Comparison of ENCODE assay signal across 14 mouse cellular contexts in genomic region chr10:83017760-83018498, GRCm38 (mm10). TPM values are rescaled to one million over a fixed set of nuclear protein-coding genes. Genes with fewer than 3 reads are reported as not detected.
DNase-seq lines count a peak whose midpoint lies in the region; ATAC-seq and TF ChIP-seq lines count a peak whose summit lies in the region.
"Had no signal": no experiment of that assay in that cellular context is flagged by ENCODE, and none has a peak within 500 bp of the region (broad histone marks: within the 10 kb centered on the region; RNA-seq: fewer than 3 reads in every experiment).

No protein-coding gene starts in this region.

- H3K27me3 ChIP-seq in heart, embryonic 11.5 days (ENCODE audit: control insufficient read depth, insufficient read depth, low read length), result peaks cover 11% of the 10 kb centered on the region; the same call in 1 of the 2 replicates
- H3K27me3 ChIP-seq in spleen, adult 2 months (ENCODE audit: control insufficient read depth, insufficient read depth, low read length), result no peaks in the 10 kb centered on the region
- H3K27me3 ChIP-seq in liver, embryonic 16.5 days (ENCODE audit: control insufficient read depth, insufficient read depth, low read depth, low read length), result no peaks in the 10 kb centered on the region
- H3K27me3 ChIP-seq: heart, embryonic 15.5 days; intestine, embryonic 15.5 days; megakaryocyte, embryonic 14.5 days had no signal

- no peaks in the 10 kb centered on the region for H3K9me3 ChIP-seq in heart, embryonic 11.5 days (replicated peaks; ENCODE audit: control insufficient read depth, low read length)
- H3K9me3 ChIP-seq in liver, embryonic 16.5 days (replicated peaks; ENCODE audit: control insufficient read depth, low read length), result no peaks in the 10 kb centered on the region
- H3K9me3 ChIP-seq: heart, embryonic 15.5 days; intestine, embryonic 15.5 days had no signal

- no peak overlapping the region for H3K4me3 ChIP-seq in heart, embryonic 11.5 days (ENCODE audit: low read depth, low read length)
- no peak overlapping the region for H3K4me3 ChIP-seq in spleen, adult 2 months (ENCODE audit: extremely low read depth, insufficient read depth, insufficient read length)
- H3K4me3 ChIP-seq in liver, embryonic 16.5 days (ENCODE audit: low read depth, low read length), result peak overlapping the region; percentile 31
- H3K4me3 ChIP-seq: heart, embryonic 15.5 days; intestine, embryonic 15.5 days; megakaryocyte, embryonic 14.5 days had no signal

- TF ChIP-seq CTCF in spleen, adult 2 months (IDR thresholded peaks at IDR 0.05; ENCODE audit: extremely low read depth, insufficient read depth, insufficient read length, insufficient replicate concordance), result no peak

- peak; percentile 88 for DNase-seq in heart, adult 11 months
- DNase-seq in spleen, adult 2 months (ENCODE audit: low read depth in 1 of 2, low spot score in 2 of 2), result no peak
- DNase-seq in spleen, adult 18-20 months, result no peak
- DNase-seq in thymus, postnatal 4 days, result no peak
- DNase-seq in adrenal gland, postnatal 14 days, result no peak
- DNase-seq in lung, adult 18-20 months, result no peak
- DNase-seq: kidney, postnatal 25 days; thymus, adult 2 months had no signal

- H3K36me3 ChIP-seq in heart, embryonic 11.5 days (ENCODE audit: control insufficient read depth, insufficient read depth, low read length), result no peaks in the 10 kb centered on the region
- no peaks in the 10 kb centered on the region for H3K36me3 ChIP-seq in spleen, adult 2 months (ENCODE audit: control insufficient read depth, insufficient read depth, low read length)
- no peaks in the 10 kb centered on the region for H3K36me3 ChIP-seq in liver, embryonic 16.5 days (ENCODE audit: control insufficient read depth, insufficient read depth)
- H3K36me3 ChIP-seq: heart, embryonic 15.5 days; intestine, embryonic 15.5 days had no signal

- no peak overlapping the region for H3K27ac ChIP-seq in heart, embryonic 11.5 days (ENCODE audit: low read depth, low read length)
- peak overlapping the region; percentile 0; the same call in 1 of the 2 replicates for H3K27ac ChIP-seq in spleen, adult 2 months (ENCODE audit: insufficient read depth, low read length)
- H3K27ac ChIP-seq in liver, embryonic 16.5 days (ENCODE audit: low read length), result peak overlapping the region; percentile 96
- H3K27ac ChIP-seq: heart, embryonic 15.5 days; intestine, embryonic 15.5 days had no signal

- 74% methylated on average over 21 of the region's 21 CpGs for WGBS in heart, embryonic 11.5 days (ENCODE audit: insufficient replicate concordance)
- WGBS in spleen, adult 2 months, result 81% methylated on average over 21 of the region's 21 CpGs
- 28% methylated on average over 21 of the region's 21 CpGs for WGBS in liver, embryonic 16.5 days (ENCODE audit: insufficient replicate concordance)

- no peak for TF ChIP-seq POLR2A in spleen, adult 2 months (IDR thresholded peaks at IDR 0.05; ENCODE audit: low read depth, low read length)

- no peak overlapping the region for H3K9ac ChIP-seq in heart, embryonic 11.5 days (ENCODE audit: low read depth, low read length)
- H3K9ac ChIP-seq in liver, embryonic 16.5 days (ENCODE audit: low read depth, low read length), result peak overlapping the region; percentile 61
- H3K9ac ChIP-seq: heart, embryonic 15.5 days; intestine, embryonic 15.5 days had no signal

- H3K4me2 ChIP-seq in heart, embryonic 11.5 days, result no peak overlapping the region
- H3K4me2 ChIP-seq in liver, embryonic 16.5 days (ENCODE audit: low read depth, low read length), result peak overlapping the region; percentile 63
- H3K4me2 ChIP-seq: heart, embryonic 15.5 days; intestine, embryonic 15.5 days had no signal

- peaks cover 36% of the 10 kb centered on the region for H3K4me1 ChIP-seq in heart, embryonic 11.5 days (ENCODE audit: control insufficient read depth, insufficient read depth, low read length)
- H3K4me1 ChIP-seq in spleen, adult 2 months (ENCODE audit: control insufficient read depth, insufficient read depth, insufficient read length), result no peaks in the 10 kb centered on the region
- H3K4me1 ChIP-seq in liver, embryonic 16.5 days (ENCODE audit: control insufficient read depth, low read depth, low read length), result peaks cover 78% of the 10 kb centered on the region
- H3K4me1 ChIP-seq: intestine, embryonic 15.5 days had no signal

- ATAC-seq in heart, embryonic 11.5 days (replicated peaks; ENCODE audit: insufficient number of reproducible peaks, low FRiP score, low TSS enrichment), result no peak
- peak; percentile 53 for ATAC-seq in liver, embryonic 16.5 days (ENCODE audit: low read depth)
- ATAC-seq: activated CD4-positive, CD25-positive, alpha-beta regulatory T cell, adult 4 months; intestine, embryonic 15.5 days had no signal

RNA-seq across cellular contexts. Expression of gene Chst11, which starts 32.6 kb away (rescaled TPM):
- polyA plus RNA-seq in heart, embryonic 11.5 days (2014; fragmentation: Nextera tagmentation; extraction: Ambion mirVana), result 3.0 and 3.1 TPM in 2 replicates
- 9.2 and 13.6 TPM in 2 replicates for polyA plus RNA-seq in spleen, adult 2 months (2012; rRNA removed)
- 0.93 and 1.0 TPM in 2 replicates for polyA plus RNA-seq in liver, embryonic 16.5 days (2015; fragmentation: Nextera tagmentation; extraction: Ambion mirVana)
- 31.8 and 33.6 TPM in 2 replicates for total RNA-seq in adrenal gland, postnatal 14 days (2021)
